8 mouse cellular contexts compared by ENCODE assay signal in the genomic region with DNA sequence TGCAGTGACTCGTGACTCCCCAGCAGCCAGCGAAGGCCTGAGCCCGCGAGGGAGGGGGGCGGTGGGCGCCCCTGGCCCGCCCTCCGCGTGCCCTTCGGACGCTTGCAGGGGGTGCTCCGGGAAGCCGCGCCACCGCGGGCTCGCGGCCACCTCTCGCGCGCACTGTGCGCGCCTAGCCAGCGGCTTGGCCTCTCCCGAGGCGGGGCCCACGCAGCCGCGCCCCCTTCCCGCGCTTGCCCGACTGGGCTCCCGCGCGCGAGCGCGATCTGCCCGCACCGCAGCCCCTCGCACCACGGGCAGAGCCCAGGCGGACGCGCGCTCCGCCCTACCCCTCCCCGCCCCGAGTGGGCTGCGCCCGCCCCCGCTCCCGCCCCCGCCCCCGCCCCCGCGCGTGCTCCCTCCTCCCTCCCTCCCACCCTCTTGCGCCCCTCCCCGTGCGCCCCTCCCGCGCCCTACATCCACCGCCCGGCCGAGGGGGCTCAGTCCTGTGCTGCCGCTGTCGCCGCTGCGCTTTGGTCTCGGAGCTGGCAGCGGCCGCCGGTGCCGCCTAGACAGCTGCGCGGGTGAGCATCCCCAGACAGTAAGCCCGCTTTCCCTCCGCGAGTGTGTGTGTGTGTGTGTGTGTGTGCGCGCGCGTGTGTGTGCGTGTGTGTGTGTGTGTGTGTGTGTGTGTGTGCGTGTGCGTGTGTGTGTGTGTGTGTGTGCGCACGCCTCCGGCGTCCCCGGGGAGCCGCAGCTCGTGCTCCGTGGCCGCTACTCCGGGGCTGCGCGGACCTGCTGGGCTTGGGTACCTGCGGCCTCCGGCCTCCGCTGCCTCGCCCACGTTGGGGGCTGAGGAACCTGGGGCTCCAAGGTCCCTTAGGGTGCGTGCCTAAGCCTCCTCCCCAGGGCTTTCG. TPM values are rescaled to one million over a fixed set of nuclear protein-coding genes. Genes with fewer than 3 reads are reported as not detected.
DNase-seq lines count a peak whose midpoint lies in the region; ATAC-seq and TF ChIP-seq lines count a peak whose summit lies in the region.

A gene (plus strand): TSS at position 482 of the 896 bp plus-strand sequence.

- H3K27me3 ChIP-seq in embryonic facial prominence, embryonic 10.5 days (replicated peaks; ENCODE audit: low read depth, poor library complexity, severe bottlenecking), result no peaks in the 10 kb centered on the region
- 0 out of 2 replicates have a peak, but pooled peaks cover 3% of the 10 kb centered on the region for H3K27me3 ChIP-seq in intestine, embryonic 16.5 days (replicated peaks; ENCODE audit: control insufficient read depth, insufficient read depth, low read length)
- H3K27me3 ChIP-seq in midbrain, embryonic 10.5 days (ENCODE audit: low read depth, poor library complexity, severe bottlenecking), result no peaks in the 10 kb centered on the region
- no peaks in the 10 kb centered on the region; the same call in 1 of the 2 replicates for H3K27me3 ChIP-seq in small intestine, adult 2 months (ENCODE audit: control insufficient read depth, insufficient read depth, low read length)

- ATAC-seq in intestine, embryonic 16.5 days, result peak; percentile 87

- H3K9me3 ChIP-seq in embryonic facial prominence, embryonic 10.5 days, result no peaks in the 10 kb centered on the region
- H3K9me3 ChIP-seq in intestine, embryonic 16.5 days (ENCODE audit: control insufficient read depth, low read length), result no peaks in the 10 kb centered on the region
- no peaks in the 10 kb centered on the region for H3K9me3 ChIP-seq in midbrain, embryonic 10.5 days (replicated peaks)

- no peak for TF ChIP-seq CTCF in bone marrow, adult 2 months (IDR thresholded peaks at IDR 0.05; ENCODE audit: control insufficient read depth, insufficient read depth, low read length)
- no peak for TF ChIP-seq CTCF in small intestine, adult 2 months (IDR thresholded peaks at IDR 0.05; ENCODE audit: extremely low read depth, insufficient read length, insufficient replicate concordance, low read depth, low read length)

- H3K9ac ChIP-seq in intestine, embryonic 16.5 days (ENCODE audit: low read depth, low read length), result peak within 1 kb of the TSS; percentile 64

- H3K27ac ChIP-seq in bone marrow, adult 2 months (ENCODE audit: control insufficient read depth, insufficient read depth, low read depth, low read length, poor library complexity), result no peak within 1 kb of the TSS
- H3K27ac ChIP-seq in embryonic facial prominence, embryonic 10.5 days (replicated peaks), result peak within 1 kb of the TSS; percentile 90
- H3K27ac ChIP-seq in intestine, embryonic 16.5 days (ENCODE audit: low read length), result no peak within 1 kb of the TSS
- H3K27ac ChIP-seq in midbrain, embryonic 10.5 days (replicated peaks), result peak within 1 kb of the TSS; percentile 93
- peak within 1 kb of the TSS; percentile 63 for H3K27ac ChIP-seq in small intestine, adult 2 months (ENCODE audit: insufficient read depth, low read depth, low read length)

- intact Hi-C loops in left cerebral cortex, postnatal 25 days (cut with DNase I), result loop anchor here (5.0 kb wide), 2 partner anchors 64 to 134 kb away; a partner anchor contains a TSS

- no peak within 1 kb of the TSS for H3K4me3 ChIP-seq in bone marrow, adult 2 months (replicated peaks; ENCODE audit: control insufficient read depth, low read depth, low read length)
- peak within 1 kb of the TSS; percentile 65 for H3K4me3 ChIP-seq in embryonic facial prominence, embryonic 10.5 days
- H3K4me3 ChIP-seq in intestine, embryonic 16.5 days (ENCODE audit: low read length), result peak within 1 kb of the TSS; percentile 51
- peak within 1 kb of the TSS; percentile 73 for H3K4me3 ChIP-seq in midbrain, embryonic 10.5 days
- H3K4me3 ChIP-seq in small intestine, adult 2 months (ENCODE audit: low read depth, low read length), result peak within 1 kb of the TSS; percentile 64

- 18% methylated on average over 35 of the region's 106 CpGs for WGBS in bone marrow, adult 2 months
- WGBS in embryonic facial prominence, embryonic 10.5 days, result 31% methylated on average over 74 of the region's 106 CpGs
- 19% methylated on average over 42 of the region's 106 CpGs for WGBS in intestine, embryonic 16.5 days
- 24% methylated on average over 67 of the region's 106 CpGs for WGBS in midbrain, embryonic 10.5 days
- 21% methylated on average over 65 of the region's 106 CpGs for WGBS in small intestine, adult 2 months

- no peak for TF ChIP-seq POLR2A in bone marrow, adult 2 months (IDR thresholded peaks at IDR 0.05; ENCODE audit: borderline replicate concordance, control insufficient read depth, low read depth, low read length)
- no peak for TF ChIP-seq POLR2A in small intestine, adult 2 months (IDR thresholded peaks at IDR 0.05; ENCODE audit: low read depth, low read length)

- H3K36me3 ChIP-seq in embryonic facial prominence, embryonic 10.5 days (replicated peaks), result no peaks in the 10 kb centered on the region
- H3K36me3 ChIP-seq in intestine, embryonic 16.5 days (ENCODE audit: control insufficient read depth, insufficient read depth, low read length), result no peaks in the 10 kb centered on the region
- no peaks in the 10 kb centered on the region for H3K36me3 ChIP-seq in midbrain, embryonic 10.5 days
- no peaks in the 10 kb centered on the region for H3K36me3 ChIP-seq in small intestine, adult 2 months (ENCODE audit: control insufficient read depth, insufficient read depth, low read length)

- H3K4me2 ChIP-seq in intestine, embryonic 16.5 days (ENCODE audit: low read depth, low read length), result peak within 1 kb of the TSS; percentile 60

- peak; percentile 78 for DNase-seq in embryonic facial prominence, embryonic 10.5 days (ENCODE audit: low spot score)
- DNase-seq in gonadal fat pad, adult 2 months (ENCODE audit: low read depth), result no peak
- peak; percentile 42 to 47 for DNase-seq in left cerebral cortex, postnatal 25 days (ENCODE audit: low spot score in 2 of 2)
- peak; percentile 71 for DNase-seq in midbrain, embryonic 10.5 days (ENCODE audit: low spot score)
- DNase-seq in spleen, adult 12 weeks (ENCODE audit: low spot score), result no peak

- H3K4me1 ChIP-seq in bone marrow, adult 2 months (ENCODE audit: control insufficient read depth, insufficient read depth, low read length), result no peaks in the 10 kb centered on the region
- peaks cover 7% of the 10 kb centered on the region; the same call in 1 of the 2 replicates for H3K4me1 ChIP-seq in embryonic facial prominence, embryonic 10.5 days
- no peaks in the 10 kb centered on the region for H3K4me1 ChIP-seq in intestine, embryonic 16.5 days (ENCODE audit: control insufficient read depth, insufficient read depth, low read length)
- H3K4me1 ChIP-seq in midbrain, embryonic 10.5 days, result peaks cover 32% of the 10 kb centered on the region
- H3K4me1 ChIP-seq in small intestine, adult 2 months (ENCODE audit: control insufficient read depth, insufficient read depth, insufficient read length, low read length), result no peaks in the 10 kb centered on the region

RNA-seq across cellular contexts. Expression of the gene that starts here (rescaled TPM):
- polyA plus RNA-seq in bone marrow, adult 2 months (2011; ENCODE audit: insufficient read depth, insufficient read length, low replicate concordance, missing spikeins), result 13.2 and 16.9 TPM in 2 replicates
- 42.7 and 57.6 TPM in 2 replicates for polyA plus RNA-seq in embryonic facial prominence, embryonic 10.5 days (2016; fragmentation: Nextera tagmentation; extraction: Ambion mirVana)
- 291 and 448 TPM in 2 replicates for polyA plus RNA-seq in gonadal fat pad, adult 2 months (2012; rRNA removed)
- 65.2 and 67.0 TPM in 2 replicates for polyA plus RNA-seq in intestine, embryonic 16.5 days (2015; fragmentation: Nextera tagmentation; extraction: Ambion mirVana)
- 10 to 100 TPM; 98.4 to 99.2 TPM for total RNA-seq in left cerebral cortex, postnatal 25 days (2021)
- polyA plus RNA-seq in midbrain, embryonic 10.5 days (2016; fragmentation: Nextera tagmentation; extraction: Ambion mirVana), result 83.1 and 106 TPM in 2 replicates
- polyA plus RNA-seq in small intestine, adult 2 months (2012; rRNA removed), result 63.3 and 119 TPM in 2 replicates

Comparison
In these comparisons a context has a peak if more than half of its experiments do, and no peak if none do; other contexts are left out.
1. H3K27ac ChIP-seq: peak in embryonic facial prominence, embryonic 10.5 days (single experiment), midbrain, embryonic 10.5 days (single experiment) and small intestine, adult 2 months (single experiment); none in bone marrow, adult 2 months (single experiment) and intestine, embryonic 16.5 days (single experiment).
2. DNase-seq: peak in embryonic facial prominence, embryonic 10.5 days (single experiment), left cerebral cortex, postnatal 25 days (2 of 2) and midbrain, embryonic 10.5 days (single experiment); none in gonadal fat pad, adult 2 months (single experiment) and spleen, adult 12 weeks (single experiment).